Mouse (Mus musculus): ENCODE data around the gene Slc2a1.
A peak's percentile ranks its signal among the peaks of the same experiment; 100 is the strongest.

Slc2a1 gene

GRCm38 (mm10) chr4:119098216-119099210 lies 10.0 kb upstream of the Slc2a1 start:
- DNase-seq (ENCODE audit: low read depth) = no peak

DNA sequence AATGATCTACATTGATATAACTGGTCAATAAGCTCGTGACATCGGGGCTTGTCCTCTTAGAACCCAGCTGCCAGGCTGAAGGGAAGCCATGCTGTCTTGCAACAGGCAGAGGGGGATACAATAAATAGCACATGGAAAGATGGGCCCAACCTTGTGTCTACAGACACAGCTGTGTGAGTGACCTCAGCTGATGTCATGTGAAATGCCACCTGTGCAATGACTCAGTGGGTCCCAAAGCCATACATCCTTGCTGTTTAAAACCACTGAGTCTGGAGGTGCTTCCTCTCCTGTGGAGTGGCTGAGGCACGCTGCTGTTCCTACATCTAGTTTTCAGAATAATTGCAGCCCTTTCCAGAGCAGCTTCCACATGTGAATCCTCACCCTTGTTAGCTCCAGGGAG lies 7.1 kb upstream of the Slc2a1 start:
- no peak for DNase-seq (ENCODE audit: low read depth)

DNA sequence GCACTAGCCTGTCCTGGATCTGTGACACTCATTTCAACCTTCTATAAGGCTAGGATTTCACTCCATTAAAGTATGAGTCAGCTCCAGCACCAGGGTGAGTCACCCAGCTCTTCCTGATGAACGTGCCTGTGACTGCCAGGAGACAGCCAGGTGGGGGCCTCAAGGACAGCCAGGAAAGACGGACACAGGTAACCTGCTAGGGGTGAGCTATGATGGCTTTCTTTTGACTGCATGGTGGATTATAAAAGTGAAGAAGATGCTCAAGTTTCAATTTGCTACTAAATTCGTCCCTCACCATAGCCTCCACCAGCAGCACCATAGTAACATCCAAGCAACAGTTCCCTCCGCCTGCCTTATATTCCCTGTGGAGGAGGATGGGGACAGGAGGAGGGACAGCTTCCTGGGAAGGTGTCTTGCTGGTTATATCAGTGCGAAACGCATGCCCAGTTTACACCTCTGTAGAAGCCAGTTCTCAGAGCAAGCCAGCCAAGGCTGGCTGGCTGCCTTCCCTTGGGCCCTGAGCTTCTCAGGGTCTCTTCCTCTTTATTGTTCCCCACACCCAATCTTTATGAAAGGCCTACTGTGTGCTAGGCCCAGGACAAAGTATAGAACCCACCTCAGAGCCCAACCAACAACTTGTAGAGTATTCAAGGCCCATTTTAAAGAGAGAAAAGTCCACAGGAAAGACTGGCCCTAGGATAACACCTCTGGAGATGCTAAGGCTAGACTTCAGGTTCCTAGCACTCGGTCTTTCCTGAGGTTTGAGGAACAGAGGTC lies 6.0 kb upstream of the Slc2a1 start:
- DNase-seq (ENCODE audit: low read depth) = peak; percentile 81

DNA sequence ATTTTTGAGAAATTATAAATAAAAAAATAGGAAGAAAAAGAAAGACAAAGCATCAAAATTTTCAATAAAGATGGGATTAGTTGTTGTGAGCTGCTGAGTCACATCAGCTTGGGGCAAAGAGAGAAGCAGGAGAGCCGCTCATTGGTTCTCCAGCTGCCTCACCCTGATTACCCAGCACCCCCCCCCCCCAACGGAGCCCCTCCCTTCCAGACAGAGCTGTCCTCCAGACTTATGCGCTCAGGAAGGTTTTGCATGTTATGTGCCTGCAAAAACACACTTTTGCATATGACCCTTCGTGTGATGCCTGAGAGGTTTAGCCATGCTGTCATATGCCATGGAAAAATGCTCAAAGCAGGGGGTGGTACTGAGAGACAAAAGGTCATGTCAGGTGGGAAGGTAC lies 3.7 kb upstream of the Slc2a1 start:
- peak; percentile 71 for DNase-seq (ENCODE audit: low read depth)

DNA sequence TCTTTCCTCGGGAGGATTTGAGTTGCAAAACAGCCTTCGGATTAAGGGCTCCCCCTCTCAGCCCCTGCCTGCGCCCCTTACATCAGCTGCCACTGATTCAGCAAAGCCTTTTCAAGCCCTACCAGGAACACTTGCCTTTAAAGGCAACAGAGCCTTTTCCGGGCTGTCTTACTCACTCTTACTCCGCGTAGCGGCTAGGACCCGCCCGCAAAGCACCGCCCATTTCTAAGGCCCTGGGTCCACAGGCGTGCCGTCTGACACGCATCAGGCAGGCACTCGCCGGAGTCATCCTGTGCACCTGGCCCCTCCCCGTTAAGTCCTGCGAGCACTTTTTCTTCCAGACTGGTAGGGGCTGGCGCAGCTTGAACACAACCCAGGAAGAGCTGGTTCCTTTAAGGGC lies 2.8 kb upstream of the Slc2a1 start:
- DNase-seq (ENCODE audit: low read depth) = peak; percentile 98

DNA sequence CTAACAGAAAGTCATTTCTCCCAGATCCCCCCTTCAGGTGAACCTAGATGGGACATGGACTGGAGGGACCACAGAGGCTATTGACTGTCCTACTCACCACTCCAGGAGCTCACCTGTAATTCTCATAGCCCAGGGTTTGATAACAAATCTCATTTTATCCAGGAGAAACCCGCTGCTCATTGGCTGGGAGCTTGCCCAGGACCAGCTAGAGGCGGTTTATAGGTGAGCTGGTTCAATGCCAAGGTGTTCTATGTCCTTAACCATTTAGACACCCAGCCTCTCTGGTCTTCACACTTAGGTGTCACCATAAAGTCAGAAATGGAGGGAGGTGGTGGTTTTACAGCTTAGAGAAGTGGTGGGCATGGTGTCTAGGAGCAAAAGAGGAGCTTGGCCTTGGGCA lies 644 bp upstream of the Slc2a1 start:
- no peak for DNase-seq (ENCODE audit: low read depth)

DNA sequence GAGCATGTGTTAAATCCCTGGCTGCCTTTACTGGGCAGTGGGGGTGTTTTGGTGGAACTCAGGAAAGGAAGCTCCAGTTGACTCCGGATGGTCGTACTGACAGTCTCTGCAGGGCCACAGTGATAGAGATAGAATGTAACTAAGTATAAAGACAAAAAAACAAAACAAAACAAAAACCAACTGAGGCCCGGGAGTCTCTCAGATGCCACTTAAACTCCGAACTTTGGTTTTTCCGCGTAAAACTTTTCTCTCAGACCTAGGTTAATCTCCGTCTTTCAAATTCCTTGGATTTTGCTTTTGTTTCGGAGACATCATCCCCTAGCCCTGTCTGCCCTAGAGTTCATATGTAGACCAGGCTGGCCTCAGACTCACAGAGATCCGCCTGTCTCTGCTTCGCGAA lies 1.1 kb downstream of the Slc2a1 start:
- no peak for DNase-seq (ENCODE audit: low read depth)

DNA sequence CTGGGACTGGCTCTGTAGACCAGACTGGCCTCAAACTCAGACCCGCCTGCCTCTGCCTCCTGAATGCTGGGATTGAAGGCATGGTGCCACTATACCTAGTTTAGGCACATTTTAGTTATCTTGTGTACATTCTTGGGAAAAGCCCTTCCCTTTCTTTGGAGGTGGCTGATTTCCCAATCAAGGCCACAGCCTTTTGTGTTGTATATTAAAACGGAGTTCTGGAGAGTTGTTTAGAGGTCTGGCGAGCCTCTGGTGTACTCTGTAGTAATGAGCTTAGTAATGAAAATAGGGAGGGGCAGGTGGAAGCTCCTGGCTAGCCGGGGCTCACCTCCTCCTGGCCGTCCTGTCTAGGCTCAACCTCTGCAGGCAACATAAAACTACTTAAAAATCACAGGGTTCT lies 2.0 kb downstream of the Slc2a1 start:
- DNase-seq (ENCODE audit: low read depth) = no peak

DNA sequence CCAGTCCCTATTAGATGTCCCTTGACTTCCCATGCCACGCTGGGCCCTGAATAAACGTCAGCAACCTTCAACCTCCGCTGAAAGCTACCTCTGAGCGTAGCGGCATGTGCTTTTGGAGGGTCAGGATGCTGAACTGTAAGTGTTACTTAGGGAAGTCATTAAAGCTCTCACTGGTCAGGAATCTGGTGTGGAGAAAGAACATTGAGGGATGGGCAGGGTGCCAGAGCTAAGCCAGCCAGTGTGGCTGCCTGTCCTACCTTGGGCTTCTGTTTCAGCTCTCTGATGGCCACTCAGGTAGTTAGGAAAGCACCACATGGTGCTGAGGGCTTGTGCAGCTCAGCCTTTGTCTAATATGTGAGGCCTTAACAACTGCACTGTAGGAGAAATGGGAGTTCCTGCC lies 2.9 kb downstream of the Slc2a1 start:
- peak; percentile 53 for DNase-seq (ENCODE audit: low read depth)

- DNase-seq (ENCODE audit: low read depth) = no peak
These were observed 3.9 kb downstream of the Slc2a1 start for GRCm38 (mm10) chr4:119112256-119112885.

DNA sequence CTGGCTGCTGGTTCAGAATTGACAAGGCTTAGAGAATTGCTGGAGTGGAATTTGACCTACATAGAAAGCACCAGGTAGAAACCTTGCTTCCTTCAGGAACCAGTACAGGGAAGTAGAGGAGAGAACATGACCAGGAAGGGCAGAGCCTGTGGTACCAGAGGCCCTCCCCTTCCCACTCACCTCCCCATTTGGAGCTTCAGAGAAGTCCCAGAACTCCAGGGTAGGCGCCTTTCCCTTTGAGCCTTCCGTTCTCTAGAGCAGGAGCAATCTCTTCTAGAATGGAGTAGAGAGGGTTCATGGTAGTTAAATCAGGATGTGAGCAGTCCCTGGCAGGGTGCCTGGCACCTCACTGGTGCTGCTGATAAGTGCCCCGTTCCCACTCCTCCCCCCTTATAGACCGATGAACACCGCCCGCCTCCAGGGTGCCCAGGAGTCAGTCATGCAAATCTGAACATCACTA lies 7.1 kb downstream of the Slc2a1 start:
- peak; percentile 34 for DNase-seq (ENCODE audit: low read depth)

- no peak for DNase-seq (ENCODE audit: low read depth)
These were observed 7.8 kb downstream of the Slc2a1 start for GRCm38 (mm10) chr4:119116336-119116735.

GRCm38 (mm10) chr4:119117571-119117970 lies 9.1 kb downstream of the Slc2a1 start:
- DNase-seq (ENCODE audit: low read depth) = no peak

DNA sequence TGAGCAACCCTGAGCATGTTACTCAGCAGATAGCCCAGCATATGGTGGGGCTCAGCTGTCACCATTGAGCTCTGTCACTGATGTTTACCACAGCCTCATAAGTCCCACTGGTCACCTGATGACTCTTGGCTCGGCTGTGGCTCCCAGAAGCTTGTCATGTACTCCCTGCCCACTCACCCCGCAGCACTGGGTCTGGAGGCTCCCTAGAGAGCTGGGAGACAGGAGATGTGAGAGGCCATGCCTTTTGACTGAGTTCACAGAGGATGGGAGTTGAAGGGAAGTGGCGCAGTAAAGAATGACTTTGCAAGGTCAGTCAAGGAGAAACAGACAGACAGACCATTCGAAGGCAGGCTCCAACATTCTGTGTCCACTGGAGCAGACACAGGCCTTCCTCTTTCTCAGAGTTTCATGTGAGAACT lies 10.2 kb downstream of the Slc2a1 start:
- DNase-seq (ENCODE audit: low read depth) = no peak

DNA sequence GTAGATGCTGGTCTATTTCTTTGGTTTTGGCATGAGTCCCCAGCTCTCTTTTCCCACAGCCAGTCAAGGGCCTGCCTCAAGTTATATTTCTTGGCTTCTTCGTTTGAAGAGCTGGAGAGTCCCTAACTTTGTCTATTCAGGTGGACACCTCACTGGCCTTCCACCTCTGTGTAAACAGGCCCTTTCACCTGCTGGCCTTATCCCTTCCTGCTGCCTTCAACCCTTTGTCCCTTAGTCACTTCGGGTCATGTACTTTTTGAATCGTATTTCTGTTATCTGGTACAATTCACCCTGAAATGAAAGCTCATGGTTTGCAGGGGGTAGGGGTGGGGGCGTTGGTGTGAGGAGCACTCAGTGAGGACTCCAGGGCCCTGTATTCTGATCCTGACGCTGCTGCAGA lies 10.8 kb downstream of the Slc2a1 start:
- no peak for DNase-seq (ENCODE audit: low read depth)

DNA sequence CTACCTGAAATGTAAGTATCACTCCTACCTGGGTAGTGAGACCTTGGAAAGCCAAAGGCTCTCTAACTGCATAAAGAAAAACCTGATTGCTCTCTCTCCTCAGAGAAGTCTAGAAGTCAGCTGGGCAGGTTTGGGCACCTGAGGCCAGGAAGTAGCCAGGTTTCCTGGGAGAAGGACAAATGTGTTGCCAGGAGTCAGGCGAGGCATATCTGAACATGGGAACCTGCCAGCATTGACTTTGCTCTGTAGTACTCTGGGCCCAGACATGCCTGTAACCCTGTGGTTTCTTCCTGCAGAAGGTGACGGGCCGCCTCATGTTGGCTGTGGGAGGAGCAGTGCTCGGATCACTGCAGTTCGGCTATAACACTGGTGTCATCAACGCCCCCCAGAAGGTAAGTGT lies 11.6 kb downstream of the Slc2a1 start:
- no peak for DNase-seq (ENCODE audit: low read depth)

DNA sequence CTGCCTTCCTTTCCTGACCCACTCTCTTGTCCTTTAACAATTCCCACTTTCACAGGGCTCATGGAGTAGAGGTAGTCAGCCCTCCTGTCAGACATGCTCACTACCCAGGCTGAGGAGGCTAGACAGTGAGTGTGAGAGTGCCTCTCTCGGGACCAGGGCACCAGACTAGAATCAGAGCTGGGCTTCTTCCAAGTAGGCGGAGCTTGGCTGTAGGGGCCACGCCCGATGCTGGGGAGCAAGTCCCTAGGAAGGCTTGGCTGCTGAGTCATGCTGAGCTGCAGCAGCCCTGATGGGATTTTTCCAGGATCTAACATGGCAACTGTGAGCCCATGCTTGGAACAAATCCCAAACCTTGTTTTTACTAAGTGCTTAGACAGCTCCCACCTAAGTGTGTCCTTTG lies 12.7 kb downstream of the Slc2a1 start:
- DNase-seq (ENCODE audit: low read depth) = peak; percentile 99

DNA sequence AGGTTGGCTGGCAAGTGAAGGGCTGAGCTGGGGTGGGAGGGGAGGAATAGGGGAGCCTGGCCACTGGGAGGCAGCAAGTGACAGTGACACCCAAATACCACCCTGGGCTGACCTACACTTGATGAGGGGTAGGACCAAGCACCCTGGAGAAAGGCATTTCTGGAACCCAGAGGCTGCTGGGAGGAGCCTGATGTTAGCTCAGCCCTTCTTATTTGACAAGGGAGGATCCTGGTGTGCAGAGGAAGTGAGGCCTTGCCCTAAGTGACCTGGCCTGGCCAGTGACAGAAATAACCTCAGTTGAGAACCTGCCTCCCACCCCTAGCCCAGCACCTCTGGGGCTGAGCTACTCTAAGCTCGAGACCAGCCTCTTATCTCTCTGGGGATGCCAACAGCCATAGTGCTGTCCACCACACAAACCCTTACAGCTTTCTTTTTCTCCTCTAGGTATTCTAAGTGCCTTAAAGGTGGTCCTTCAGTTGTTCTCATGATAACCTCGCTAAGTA lies 16.3 kb downstream of the Slc2a1 start:
- DNase-seq (ENCODE audit: low read depth) = no peak

- DNase-seq (ENCODE audit: low read depth) = peak; percentile 79
These were observed 17.2 kb downstream of the Slc2a1 start for GRCm38 (mm10) chr4:119125577-119126270.

- no peak for DNase-seq (ENCODE audit: low read depth)
These were observed 18.7 kb downstream of the Slc2a1 start for GRCm38 (mm10) chr4:119127229-119127628.

DNA sequence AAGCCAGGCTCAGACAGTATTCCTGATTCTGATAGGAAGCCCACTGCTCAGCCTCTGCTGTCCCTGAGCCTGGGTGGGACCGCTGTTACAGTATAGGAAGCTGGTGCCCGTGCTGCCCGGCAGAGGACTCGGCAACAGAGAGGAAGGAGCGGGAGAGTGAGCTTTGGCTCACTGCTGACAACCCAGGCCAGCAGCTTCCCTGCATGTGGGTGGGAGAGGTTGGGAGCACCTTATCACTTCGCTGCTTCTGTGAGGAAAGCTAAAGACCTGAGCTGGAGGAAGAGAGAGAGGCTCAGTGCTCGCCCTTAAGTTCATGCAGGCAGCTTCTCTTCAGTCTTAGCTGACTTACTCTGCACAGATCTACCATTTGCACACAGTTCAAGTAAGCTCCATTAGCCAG lies 20.0 kb downstream of the Slc2a1 start:
- no peak for DNase-seq (ENCODE audit: low read depth)

- no peak for DNase-seq (ENCODE audit: low read depth)
These were observed 20.6 kb downstream of the Slc2a1 start for GRCm38 (mm10) chr4:119129096-119129495.
